Mouse (Mus musculus) embryo, embryonic 11.5 days (tissue): ENCODE results near the gene Cstf1.
A peak's percentile ranks its signal among the peaks of the same experiment; 100 is the strongest.

ENCODE experiments used
- DNase-seq: peaks from one replicate; pipeline ENCODE4 v3.0.0-alpha.2; 2012; ENCODE audit warnings: low read depth, low spot score

The Cstf1 gene

DNA sequence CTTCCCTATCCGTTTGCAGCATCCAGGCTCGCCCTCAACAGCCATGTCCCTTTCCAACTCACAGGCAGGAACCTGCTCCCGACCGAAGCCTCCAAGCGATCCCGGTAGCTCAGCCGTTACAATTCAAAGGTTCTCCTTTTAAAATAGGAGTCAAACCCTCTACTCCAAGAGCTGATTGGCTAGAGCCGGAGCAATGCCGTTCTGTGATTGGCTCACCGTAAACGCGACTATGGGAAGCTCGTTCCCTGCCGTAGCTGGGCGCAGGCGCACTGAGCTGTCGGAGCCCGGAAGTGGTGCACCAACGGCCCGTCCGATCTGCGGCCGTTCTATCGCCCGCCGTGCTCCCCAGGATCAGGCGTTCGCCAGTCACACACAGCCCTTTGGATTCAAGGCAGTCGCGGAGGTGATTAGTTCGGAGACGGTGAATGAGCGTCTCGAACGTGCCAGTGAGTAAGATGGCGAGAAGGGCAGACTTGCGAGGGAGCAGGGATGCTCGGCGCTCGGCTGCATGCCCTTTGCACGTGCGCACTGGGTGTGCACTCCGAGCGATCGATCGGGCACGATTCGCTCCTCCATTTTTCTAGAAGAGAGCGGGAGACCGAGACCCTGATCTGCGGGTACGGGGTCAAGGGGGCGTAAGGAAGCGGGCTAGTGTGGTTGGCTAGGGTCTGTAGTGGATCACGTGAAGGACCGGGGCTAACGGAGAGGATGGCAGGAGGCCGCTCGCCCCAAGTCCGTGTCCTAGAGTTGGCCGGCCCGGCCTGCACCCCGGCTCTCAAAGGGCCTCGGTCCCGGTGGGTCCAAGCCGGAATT, at the start of gene Cstf1, which contains the start of gene Aurka:
TSS of gene Cstf1 (plus strand) at position 271 of the 813 bp plus-strand sequence.
TSS of gene Aurka (minus strand) at position 125 of the 813 bp plus-strand sequence.
- peak; percentile 90 for DNase-seq

DNA sequence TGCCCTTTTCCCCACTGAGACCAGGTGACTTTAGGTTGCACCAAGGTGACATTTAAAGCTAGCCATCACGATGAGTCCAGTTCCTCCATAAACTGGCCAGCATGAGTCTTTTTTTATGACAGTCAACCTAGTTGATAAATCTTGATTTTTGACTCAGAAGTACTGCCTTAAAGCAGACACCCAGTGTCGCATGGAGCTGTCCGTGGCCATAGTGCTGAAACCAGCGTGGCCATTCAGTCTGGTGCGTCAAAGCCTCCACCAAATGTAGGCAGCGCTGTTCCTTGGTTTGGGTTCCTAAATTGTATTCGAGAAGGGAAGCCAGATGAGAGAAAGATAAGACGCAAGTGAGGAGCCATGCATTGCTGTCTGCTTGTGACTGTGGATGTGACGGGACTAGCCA, 49.6 kb upstream of the Cstf1 start:
- peak; percentile 67 for DNase-seq

DNA sequence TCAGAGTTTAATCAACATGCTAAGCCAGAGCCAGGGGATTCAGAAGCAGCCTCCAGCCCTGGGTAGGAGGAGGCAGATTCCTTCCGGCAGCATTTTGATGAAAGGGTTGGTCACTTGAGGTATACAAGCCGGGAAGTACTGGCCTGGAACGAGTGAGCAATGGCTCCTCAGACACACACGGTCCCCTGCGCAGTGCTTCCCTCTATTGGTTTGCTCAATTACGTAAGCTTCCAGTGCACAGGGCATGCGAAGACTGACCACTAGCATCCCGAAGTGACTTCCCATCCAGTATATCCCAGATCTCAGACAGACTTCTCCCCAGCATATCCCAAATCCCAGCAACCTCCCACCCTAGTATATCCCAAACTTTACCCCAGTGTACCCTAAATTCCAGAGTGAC, 42.2 kb upstream of the Cstf1 start:
- no peak for DNase-seq

DNA sequence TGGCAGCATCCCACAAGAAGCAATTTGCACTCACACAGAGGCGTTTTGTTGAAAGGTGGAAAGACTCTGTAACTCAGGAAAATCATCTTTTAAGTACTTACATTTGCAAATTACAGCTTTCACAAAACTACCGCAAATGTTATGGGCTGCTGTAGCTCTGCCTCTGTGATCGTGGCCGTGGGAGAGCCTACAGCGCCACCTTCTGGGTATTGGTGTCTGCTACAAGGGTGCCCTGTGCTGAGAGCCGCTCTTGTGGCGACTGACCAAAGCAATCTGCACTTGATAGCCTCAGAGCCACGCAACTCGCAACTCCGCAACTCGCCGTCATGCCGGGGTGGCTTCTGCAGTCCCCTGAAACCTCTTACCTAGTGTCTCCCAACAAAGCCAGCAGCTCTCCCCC, 41.3 kb upstream of the Cstf1 start:
- DNase-seq = peak; percentile 57

DNA sequence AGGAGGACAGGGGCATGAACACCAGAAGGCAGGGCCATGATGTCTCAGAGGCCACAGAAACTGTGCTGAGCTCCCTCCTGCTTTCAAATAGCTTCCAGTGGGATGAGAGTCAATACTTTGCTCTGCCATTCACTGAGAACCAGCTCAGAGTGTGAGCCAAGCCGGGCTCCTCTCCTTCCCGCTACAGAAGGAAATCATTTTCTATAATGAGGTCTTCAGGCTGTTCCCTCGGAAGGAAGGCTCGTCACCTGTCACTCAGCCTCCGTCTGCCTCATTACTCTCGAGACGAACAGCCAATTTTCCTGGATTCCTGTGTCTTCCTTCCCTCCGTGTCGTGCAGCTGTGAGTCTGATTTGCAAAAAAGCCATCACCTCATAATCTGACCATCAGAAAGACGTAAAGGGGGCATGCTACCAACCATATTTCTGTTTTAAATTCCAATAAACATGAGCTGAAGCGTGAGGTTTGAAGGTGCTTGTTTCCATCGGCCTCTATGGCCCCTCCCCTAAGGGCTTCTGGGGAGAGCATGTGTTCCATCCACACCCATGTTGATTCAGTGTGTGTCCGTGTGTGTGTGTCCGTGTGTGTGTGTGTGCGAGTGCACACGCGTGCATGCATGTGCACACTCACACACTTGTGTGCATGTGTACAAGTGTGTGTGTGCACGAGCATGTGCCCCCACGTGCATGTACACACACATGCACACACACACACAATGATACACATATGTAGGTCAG, 32.1 kb upstream of the Cstf1 start:
- no peak for DNase-seq

DNA sequence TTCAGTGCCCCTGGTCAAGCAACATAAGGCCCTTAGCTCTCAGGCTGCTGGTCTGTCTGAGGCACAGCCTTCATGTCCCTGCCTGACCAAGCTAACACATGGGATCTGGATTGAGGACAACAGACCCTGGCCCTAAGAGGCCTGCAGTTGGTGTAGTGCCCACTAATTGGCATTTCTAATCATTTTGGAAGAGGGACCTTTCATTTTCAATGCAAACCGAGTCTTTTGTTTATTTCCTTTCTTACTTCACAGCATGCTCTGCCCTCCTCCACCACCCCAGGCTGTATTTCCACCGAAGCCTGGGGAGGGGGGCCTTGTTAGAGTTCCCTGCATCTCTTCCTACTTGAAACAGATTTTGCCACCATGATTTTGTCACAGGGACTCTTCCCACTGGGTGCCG, 29.5 kb upstream of the Cstf1 start:
- no peak for DNase-seq

DNA sequence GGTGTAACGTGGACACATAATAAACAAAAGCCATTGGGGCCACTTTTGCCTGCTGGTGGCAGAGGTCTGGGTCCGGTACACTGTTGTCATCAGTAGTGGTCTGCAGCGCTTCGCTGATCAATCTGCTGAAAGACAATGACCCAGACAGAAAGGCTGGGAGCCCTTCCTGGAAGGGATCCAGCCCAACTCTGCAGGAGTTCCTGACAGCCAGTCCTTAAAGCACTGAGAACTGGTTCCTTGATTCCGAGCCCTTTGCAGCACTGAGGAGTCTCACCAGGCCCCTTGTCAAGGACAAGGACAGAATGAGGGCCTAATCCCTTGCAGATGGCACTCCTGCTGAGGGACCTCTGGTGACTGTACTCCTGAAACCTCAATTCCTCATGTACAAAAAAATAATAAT, 28.9 kb upstream of the Cstf1 start:
- no peak for DNase-seq

DNA sequence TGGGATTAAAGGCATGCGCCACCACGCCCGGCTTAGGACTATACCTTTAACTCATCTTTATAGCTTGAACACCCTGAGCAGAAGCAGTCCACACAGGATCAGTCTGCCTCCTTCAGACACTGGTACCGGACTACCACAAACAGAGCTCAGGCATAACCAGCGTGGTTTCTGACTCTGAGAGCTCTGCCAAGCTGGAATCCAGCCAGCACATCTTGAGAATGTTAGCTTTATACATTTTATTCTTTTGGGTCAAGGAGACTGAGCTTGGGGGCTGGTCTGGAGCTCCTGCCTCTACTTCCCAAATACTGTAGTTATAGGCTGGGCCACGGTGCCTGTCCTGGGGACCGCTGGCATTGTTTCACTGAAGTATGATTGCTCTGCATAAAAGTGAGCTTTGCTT, 26.7 kb upstream of the Cstf1 start:
- DNase-seq = no peak

DNA sequence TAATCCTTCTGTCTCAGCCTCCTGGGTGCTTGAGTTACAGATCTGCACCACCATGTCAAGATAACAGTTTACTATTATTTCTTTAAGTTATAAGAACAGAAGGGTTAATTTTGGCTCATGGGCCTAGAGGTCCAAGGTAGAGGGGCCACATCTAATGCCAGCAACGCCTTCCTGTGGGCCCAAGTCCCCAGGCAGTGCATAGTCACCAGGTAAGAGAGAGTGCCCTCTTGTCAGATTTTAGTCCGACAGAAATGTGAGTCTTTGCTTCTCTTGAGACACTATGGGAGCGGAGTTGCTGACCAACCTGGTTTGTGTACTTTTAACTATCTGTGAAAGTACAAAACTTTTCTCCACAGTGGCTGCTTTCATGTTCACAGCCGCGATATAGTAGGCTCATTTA, 25.8 kb upstream of the Cstf1 start:
- DNase-seq = no peak

DNA sequence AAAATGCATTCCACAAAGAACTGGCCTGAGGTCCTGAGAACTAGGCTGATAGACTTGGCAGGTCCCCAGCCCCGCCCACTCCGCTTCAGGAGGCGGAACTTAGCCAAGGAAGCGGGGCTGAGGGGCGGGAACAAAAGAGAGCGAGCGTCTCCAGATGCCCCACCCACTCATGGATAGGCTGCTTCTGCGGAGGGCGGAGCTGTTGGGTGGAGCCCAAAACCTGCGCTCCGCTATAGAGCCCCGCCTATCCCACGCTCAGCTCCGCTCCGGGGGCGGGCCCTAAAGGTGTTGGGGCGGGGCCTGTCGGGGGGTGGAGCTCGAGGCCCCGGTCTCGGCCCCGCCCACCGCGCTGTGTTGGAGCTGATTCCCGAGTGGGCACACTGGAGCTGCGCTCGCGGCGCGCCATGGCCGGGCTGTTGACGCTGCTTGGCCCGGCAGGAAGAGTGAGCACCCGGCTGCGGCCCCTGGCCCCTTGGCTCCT, 25.2 kb upstream of the Cstf1 start, which contains the start of gene Fam210b:
TSS of gene Fam210b (plus strand) at position 308 of the 481 bp plus-strand sequence.
- DNase-seq = peak; percentile 93

DNA sequence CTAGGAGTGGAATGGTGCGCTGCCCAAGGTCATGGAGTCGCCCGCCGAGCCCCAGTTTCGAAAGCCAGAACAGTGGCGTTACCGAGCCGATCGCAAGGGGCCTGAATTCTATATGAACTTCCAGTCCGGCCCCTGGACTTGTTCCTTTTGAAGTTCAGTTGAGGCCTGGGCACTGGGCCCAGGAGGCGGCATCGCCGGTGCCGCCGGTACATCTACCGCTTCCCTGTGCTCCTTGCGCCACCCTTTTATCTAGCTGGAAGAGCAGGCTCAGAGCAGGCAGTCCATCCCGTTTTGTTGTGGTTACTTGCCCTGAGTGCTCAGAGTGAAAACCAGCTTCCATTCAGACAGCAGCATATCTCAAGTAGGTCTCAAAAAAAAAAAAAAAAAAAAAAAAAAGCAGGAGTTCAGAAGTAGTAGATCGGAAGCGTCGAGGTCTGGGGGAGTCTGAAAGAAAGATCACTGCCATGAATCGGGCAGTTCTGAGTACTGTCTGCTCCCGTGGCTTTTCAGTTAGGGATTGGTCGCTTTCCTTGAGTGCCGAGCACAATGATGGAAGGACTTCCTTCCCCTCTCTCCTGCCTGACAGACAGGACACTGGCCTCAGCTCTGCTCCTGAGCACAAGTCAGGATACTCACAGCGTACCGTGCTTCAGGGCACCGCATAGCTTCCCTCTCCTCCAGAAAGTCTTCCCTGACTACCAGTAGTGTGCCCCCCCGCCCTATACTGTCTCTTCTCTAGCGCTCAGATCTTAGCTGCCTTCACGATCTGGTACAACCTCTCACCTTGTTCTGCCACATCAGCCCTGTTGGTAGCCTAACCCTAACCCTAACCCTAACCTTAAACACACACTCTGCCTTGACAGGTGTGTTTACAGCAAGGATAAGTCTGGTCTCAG, 24.2 kb upstream of the Cstf1 start:
- peak; percentile 30 for DNase-seq

DNA sequence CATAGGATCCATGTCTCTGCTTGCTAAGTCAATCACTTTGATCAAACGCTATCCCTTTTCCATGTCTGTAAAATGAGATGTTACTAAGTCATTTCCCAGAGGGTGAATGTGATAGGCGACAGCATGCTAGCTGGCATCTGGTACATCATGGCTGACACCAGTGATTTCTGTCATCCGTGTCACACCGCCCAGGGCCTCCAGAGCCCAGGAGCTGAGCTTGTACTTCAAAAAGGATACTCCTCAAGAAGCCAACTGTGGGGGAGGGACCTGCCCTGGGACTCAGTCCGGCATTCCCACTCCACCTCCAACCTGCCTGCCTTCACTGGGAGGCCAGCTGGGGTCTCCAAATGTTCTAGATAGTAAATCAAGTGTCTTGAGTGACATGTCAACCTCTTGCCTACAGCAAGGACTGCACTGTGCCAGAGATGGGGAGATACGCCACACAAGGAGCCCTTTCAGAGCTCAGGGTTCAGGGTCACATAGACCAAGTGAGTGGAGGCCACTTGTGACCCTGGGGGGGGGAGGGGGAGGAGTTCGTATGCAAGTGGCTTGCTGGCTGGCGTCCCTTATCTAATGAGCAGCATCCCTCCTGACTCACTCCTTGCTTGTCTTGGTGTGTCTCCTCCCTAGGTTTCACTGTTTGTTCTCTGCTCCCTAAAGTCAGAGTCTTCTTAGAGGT, 23.4 kb upstream of the Cstf1 start:
- DNase-seq = no peak

DNA sequence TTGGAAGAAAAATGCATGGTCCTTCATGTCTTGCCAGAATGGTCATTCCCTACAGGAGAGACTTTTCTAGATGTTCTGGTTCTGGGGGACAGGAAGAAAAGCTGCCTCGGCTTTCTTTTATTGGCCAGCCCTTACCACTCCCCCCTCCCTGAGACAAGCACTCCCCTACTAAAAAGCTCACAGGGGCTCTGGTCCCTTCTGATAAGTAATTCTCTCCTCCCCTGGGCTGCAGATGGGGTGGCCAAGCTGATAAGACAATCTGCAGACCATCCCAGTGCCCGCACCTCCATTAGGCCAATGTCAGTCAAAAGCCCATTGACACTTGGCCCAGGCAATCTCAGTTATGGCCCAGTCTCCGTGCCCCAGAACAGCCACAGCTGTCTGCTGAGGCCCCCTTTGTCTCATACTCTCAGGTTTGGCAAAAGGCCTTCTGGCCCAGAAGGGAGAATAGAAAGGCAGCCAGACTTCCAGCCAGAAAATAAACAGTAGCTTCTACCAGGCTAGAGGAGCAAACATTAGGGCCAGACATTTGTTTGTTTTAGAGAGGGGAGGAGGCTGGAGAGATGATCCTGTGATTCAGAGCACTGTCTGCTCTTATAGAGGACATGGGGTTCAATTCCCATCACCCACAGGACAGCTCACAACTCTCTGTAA, 22.1 kb upstream of the Cstf1 start:
- no peak for DNase-seq

DNA sequence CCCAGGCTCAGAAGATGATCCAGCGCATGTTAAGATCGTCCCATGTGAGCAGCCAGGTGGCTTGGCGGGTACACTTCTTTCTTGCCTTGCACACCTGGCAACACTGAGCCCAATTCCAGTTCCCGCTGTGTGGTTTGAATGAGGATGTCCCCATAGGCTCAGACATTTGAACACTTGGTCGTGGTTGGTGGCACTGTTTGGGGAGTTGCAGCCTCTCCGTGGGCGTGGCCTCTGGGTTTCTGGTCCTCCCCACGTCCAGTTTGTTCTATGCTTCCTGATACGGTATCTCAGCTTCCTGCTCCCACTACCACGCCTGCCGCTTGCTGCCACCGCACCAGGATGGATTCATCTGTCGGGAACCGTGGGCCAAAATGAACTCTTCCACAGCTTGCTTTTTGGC, 20.7 kb upstream of the Cstf1 start:
- no peak for DNase-seq

DNA sequence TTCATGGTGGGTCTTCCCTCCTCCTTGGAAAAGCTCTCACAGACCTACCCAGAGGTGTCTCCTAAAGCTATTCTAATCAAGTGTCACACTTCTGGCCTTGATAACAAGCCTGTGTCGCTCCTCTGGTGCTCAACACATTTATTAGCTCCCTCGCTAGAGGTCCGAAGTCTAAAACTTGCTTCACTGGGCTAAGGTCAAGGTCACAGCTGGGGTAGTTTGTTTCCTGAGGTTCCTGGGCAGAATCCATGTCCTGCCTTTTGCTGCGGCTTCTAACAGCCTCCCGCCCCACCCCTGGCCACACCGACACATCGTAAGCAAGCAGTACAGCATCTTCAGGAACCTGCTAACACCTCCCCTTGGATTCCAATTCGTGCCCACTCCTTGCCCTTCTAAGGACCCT, 19.7 kb upstream of the Cstf1 start:
- no peak for DNase-seq

DNA sequence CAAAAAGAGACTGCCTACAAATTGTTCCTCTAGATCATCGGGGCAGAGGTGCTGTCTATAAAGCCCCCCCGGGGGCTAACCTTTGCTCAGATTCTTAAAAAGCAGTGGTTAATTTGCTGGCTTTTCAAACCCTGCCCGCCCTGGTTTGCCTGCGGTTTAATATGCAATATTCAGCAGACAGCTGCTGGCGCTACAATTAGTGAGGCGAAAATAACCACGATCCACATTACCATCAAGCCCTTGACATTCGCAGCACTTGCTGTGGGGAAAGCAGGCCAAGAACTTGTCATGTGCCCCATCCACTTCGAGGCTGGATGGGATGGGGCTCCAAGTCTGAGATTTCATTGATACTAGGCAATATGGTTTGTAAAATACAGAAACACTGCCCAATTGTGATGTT, 17.3 kb upstream of the Cstf1 start:
- DNase-seq = no peak

DNA sequence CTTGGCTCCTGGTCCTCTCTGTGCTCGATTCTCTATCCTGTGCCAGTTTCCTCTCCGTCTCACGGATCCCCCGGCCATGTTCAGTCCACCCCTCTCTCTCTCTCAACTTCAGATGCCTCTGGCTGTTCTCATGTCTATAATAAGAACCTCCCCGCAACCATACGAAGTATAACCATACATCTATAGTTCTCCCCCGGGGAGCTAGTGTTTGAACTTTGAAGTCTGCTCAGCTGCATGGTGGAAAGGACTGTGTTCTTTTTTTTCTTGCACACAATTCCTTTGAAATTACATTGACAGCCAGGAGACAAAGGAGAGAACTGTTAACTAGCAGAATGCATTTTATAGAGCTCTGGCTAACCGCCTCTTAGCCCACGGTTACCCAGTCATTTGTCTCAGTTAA, 15.7 kb upstream of the Cstf1 start:
- DNase-seq = no peak

DNA sequence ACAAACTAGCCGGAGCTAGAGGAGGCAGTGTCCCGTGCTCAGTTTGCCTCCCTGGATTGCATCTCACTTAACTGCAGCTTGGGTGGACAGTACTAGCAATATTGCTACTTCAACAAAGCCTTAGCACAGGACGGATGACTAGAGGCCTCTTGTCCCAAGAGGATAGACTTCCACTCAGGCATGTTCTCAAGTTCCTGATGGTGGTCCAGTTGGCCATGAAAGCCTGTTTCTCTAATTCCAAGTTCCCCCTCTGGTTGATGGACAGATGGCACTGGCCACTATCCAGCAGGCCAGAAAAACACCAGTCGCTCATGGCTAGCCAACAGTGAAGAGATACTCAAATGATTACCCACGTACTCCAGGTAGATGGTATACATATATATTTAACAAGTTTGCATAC, 14.6 kb upstream of the Cstf1 start:
- DNase-seq = no peak

DNA sequence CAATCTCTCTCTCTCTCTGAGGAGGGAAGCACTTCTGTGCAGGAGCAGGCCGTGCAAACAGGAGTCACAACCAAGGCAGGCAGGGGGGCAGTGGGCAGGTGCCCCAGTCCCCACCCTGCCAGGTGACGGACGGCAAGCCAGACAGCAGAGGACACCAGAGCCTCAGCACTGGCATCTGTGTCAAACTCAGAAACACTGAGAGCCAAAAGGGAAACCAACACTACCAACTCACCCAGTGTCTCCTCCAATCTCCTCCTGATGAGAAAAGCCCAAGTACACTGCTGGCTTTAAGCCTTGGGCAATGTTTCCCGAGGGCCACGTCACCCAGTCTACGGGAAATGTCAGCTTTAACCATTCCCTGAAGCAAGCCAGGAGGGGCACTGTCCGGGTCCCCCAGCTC, 7.3 kb upstream of the Cstf1 start:
- no peak for DNase-seq

DNA sequence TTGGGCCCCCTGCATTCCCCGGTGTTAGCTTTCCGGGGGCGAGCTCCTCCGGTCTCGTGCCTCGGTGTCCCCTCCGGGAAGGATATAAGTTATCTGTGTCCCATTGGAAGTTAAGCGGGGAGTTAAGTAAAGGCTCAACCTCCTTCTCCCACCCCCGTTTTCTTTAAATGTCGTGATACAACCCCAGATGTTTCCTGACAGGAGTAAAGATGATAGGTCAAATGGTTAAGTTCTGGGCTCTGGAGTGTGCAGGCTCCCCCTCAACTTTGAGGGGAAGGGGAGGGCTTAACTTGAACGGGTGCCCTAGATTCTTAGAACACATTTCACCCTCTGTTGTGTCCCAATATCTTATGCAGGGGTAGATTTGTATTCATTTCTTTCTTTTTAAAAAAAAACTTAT, 777 bp downstream of the Cstf1 start:
- DNase-seq = no peak

DNA sequence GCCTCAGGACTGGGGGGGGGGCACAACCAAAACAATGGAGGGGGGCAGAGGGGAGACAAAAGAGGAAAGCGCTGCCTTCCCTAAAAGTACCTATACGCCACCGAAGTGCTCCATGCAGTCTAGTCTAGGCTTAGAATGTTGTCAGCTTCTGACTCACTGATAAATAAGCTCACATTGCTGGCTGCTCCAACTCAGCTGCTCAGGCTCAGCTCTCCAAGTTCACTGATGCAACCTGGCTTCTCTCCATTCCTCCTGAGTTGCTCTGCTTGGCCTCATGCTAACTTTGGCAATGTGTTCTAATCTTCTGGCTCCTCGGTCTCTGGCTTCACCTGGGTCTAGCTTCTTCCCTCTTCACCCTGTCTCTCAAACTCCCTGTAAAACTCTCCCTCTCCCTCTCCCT, 6.1 kb downstream of the Cstf1 start:
- no peak for DNase-seq
